Mouse (Mus musculus): Measurements from ENCODE around the gene Selenom.

GRCm38 (mm10) chr11:3519756-3520398, 5.4 kb downstream of the Selenom start:
- no peak for TF ChIP-seq CTCF (IDR thresholded peaks at IDR 0.05; ENCODE audit: borderline replicate concordance, control insufficient read depth, extremely low read depth, insufficient read depth, low read length, poor library complexity)
- TF ChIP-seq POLR2A (IDR thresholded peaks at IDR 0.05; ENCODE audit: control insufficient read depth, extremely low read depth, insufficient read depth, low read length, poor library complexity), result no peak
